Mouse (Mus musculus) induced T-regulatory cell, adult 2 months (primary cell): ENCODE results near the gene Cdh23.
A peak's percentile ranks its signal among the peaks of the same experiment; 100 is the strongest.

Experiments
- DNase-seq: peaks from one replicate; pipeline ENCODE4 v3.0.0-alpha.2; 2012; ENCODE audit warnings: low read depth

Gene Cdh23

DNA sequence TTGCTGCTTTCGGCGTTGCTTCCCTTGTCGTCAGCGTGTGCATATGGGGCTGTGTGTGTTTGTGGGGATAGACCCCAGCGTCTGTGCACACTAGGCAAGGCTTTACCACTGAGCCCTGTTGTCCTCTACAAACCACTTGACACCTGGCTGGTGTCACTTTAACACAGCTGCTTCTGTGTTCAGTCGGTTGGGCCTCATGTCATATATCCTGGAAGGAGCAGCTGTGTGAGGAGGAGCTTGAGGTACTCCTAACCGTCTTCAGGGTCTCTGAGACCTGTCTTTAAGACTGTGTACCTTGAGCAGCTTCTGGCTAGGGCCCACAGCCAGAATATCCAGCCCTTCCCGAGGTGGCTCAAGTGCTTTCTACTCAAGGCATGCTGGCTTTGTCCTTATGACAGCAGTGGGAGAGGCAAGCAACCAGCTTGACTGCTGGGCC, 411.6 kb downstream of the Cdh23 start:
- DNase-seq = peak; percentile 18

DNA sequence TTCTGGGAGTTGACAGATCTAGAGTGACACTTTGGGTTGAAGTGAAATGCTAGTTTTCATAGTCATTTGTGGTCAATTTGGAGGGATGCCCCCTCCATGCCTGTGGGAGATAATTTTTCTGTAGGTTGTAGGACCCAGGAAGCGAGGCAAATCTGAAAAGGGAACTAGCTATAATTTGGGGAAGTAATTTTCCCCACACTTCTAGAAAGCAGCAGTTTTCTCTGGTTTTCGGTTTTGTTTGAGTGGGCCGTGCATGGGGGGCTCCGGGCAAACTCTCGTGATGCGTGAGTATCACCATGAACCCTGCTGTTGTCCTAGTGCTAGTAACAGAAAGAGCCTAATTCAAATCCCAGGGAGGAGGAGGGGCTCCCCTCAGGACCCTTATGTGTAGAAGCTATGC, 412.0 kb downstream of the Cdh23 start:
- DNase-seq = no peak

DNA sequence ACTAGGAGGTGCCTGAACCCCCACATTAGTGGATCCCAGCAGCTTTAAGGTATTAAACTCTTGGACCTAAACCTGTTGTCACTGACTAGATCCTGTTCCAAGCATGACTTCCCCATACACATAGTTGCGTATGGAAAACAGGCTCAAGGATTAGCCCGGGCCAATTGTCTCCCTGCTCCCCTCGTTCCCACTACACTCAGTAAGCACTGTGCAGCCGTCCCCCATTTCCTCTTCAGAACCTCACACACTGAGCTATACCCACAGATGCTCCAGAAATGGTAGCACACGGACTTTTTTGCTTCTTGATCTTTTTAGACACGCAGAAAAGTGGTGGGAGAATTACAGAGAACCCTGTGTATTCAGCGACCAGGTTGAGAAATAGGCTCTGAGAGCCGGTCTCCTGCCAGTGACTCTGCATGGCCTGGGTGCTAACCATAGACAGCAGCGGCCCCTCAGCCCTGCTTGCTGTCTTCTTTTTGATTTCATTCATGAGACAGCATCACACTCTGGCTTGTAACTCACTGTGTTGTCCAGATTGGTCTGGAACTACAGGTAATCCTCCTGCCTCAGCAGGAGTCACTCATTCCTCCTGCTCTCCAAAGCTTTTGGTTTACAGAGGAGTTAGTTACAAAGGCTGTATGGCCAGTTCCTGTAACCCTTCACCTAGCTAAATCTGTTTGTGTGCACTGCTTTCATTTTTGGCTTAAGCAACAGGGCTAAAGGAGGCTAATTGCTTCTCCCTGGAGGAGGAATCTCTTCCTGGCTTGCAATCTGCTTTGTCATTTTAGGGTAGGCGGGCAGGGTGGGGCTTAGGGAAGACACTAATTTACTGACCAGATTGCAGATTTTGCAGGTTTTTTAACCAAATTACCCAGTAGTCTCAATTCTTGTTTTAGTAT, 413.9 kb downstream of the Cdh23 start:
- peak; percentile 19 for DNase-seq

DNA sequence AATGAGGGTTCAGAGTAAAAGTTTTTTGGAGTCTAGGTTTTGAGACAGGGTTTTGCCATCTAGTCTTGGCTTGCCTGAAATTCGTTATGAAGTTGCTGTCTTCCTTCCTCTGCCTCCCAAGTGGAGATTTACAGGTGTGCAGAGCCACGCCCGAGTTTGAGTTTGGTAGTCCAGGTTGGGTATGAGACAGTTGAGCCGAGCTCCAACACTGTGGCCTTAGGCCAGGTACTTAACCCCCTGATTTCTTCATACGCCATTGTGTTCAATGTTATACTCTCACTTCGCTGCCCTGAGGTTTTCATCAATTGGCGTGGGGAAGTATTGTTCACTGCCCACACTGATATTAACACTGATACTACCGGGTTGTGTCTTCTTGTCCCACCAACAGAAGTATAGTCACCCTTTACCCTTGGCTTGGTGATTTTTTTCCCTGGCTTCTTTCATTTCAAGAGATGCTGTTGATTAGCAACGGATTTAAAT, 414.7 kb downstream of the Cdh23 start:
- DNase-seq = no peak

DNA sequence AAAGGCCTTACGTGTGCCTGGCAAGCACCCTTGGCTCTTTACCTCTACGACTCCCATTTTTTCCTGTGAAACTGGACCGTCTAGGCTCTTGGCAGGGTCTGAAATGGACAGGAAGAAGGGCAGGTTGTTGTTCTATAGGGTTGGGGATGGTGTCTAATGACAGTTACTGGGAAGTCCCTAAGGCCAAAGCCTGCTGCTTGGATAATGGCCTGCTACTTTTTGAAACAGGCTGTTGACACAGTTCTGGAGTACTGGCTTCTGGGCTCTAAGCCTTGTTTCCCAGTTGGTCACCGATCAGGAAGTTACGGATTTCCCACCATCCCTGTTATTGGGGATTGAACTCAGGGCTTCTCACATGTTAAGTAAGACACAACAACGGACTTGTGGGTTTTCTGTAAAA, 415.9 kb downstream of the Cdh23 start:
- no peak for DNase-seq

DNA sequence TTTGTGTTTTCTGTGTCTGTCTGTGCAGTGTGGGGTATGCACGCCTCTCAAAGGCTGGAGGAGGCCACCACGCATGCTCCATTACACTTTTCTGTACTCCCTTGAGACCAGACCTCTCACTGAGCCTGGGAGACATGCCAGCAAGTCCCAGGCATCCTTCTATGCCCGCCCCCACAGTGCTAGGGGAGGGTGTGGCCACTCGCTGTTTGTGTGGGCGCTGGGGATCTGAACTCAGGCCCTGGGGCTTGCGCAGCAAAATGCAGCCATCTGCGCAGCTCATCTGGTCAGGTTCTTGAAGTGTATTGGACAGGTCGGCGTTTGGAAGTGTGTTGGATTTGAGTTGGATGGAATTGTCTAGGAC, 416.4 kb downstream of the Cdh23 start:
- DNase-seq = peak; percentile 31

DNA sequence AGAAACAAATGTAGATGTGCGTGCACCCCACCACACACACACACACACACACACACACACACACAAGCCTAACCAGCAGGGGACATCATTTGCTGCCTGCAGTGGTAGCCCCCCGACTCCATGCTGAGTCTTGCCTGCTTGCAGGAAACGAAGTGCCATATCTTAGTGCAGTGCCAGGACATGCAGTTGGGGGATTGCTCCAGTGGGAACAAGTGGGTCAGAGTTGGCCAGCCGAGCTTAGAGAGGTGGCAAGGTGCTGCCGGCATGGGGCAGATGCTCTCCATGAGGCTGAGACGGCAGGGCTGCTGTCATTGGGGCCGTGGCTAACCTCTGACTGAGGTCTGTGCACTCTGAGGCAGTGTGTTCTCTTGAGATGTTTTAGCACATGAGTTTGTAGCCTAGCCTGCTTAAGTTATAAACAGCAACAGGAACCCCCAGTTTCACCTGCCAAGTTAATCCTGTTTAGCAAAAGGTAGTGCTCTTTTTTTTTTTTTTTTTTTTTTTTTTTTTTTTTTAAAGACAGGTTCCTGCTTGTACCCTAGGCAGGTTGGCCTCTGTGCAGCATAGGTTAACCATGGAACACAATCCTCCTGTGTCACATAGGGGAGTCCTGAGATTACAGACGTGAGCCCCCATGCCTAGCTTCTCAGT, 416.9 kb downstream of the Cdh23 start:
- peak; percentile 34 for DNase-seq

DNA sequence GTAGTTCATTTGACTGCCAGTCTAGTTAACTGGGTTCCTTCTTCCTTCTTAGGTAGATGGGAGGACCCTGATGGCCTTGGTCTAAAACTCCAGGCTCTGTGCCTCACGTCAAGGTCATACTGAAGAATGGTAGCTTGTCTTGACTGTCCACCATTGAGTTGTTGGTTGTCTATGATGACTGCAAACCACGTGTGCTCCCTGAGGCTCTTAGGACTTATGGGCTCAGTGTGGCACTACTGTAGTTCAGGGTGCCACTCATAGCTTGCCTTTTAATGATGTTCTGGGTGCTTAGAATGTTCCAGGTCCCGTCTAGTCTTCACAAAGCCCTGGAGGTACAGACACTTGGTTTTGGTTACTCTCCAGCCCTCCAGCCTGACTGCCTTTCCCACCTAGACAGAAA, 417.5 kb downstream of the Cdh23 start:
- no peak for DNase-seq

DNA sequence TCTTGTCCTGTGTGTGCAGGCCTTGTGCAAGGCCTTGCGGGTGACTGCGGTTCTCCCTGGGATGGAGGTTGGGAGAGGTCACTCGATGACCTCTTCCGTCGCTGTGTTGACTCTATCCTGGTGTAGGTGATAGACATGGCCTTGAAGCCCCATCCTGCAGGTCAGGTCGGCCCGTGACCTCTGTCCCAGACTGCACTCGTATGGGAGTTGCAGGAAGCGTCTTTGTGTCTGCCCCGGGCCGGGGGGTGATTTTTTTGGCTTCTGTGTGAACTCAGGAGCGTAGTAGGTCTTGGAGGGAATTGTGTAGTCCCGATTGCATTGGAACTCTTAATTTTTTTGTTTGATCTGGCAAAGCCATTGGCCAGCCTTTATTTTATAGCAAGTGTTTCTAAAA, 418.3 kb downstream of the Cdh23 start:
- no peak for DNase-seq

DNA sequence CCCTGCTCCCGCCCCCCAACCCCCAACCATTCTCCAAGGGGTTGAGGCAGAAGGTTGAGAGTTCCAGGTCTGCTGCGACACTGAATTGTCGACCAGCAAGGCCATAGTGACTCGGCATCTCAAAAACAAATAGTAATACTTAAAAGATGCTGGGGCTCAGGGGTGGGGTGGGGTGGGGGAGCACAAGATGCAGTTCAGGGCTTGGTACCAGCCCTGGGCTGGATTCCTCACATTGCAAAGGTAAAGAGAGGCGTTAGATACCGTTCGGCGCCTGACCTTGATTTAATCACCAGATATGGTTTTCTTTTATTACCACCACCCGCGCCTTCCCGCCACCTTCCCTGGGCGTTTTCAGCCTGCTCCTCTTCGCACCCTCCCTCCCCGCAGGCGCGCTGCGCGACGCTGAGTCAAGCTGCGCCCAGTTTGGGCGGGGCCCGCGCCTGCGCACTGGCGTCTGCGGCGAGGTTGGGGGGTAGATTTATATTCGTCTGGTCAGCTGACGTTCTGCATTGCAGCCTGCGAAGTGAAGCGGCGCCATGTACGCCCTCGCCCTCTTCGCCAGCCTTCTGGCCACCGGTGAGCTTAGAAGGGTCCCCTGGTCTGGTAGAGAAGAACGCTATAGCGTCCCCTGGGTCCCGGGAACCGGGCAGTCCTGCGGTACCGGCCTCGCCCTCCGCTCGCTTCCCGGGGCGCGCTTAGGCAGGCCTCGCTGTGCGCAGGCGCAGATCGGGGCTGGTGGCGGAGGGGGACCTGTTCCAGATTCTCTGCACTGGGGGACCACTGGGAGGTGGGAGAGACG, 418.9 kb downstream of the Cdh23 start, which contains the start of gene Psap:
Gene Psap, plus strand, starts transcription at position 421 of the 799 bp plus-strand sequence.
- peak; percentile 97 for DNase-seq

DNA sequence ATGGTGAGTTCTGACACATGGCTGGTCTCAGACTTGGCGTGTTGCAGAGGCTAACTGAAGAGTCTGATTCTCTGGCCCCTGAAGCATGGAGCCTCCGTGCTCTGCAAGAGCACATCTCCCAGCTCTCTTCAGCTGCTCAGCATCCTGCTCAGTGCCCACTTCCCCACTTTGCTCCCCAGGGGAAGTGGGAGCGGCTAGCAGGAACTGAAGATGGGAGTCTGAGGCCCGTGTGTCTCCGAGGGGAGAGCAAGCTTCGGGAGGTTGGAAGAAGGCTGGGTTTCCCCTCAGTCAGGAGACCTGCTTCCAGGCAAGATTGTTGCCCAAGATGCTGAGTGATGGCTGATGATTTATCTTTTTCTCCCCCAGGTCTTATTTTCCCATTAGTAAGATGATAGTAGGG, 422.9 kb downstream of the Cdh23 start:
- DNase-seq = no peak

DNA sequence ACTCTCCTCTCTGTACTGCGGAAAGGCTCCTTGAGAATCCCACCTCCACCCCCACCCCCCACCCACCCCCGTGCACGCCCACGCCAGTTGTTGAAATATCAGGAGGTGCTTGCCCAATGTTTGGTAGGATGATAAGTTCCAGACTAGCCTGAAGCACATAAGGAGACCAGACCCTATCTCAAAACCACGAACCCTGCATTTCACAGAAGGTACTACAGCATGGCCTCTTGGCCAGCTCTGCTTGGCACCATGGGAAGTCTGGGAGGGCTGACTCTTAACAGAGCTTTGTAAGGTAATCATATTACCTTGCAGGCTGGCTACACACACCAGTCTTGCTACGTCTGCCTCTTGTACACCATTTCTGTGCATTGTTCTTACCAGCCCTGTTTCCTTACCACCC, 424.0 kb downstream of the Cdh23 start:
- DNase-seq = no peak

DNA sequence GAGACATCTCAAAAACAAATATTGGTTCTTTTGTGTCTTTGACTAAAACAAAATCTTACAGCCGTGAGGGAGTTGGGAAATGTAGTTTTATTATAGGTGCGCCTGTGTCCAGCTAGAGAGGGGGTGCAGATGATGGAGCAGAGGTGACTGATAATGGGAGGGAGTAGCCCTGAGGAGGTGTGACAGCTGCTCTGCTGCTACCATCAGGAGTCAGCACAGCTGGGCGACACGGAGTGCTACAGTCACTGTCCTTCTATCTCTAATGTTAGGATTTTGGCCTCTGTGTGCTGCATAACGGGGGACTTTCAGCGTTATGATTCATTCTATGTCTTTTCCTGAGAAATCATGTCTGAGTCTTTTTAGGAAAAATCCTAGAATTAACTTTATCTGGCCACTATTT, 425.3 kb downstream of the Cdh23 start:
- no peak for DNase-seq

DNA sequence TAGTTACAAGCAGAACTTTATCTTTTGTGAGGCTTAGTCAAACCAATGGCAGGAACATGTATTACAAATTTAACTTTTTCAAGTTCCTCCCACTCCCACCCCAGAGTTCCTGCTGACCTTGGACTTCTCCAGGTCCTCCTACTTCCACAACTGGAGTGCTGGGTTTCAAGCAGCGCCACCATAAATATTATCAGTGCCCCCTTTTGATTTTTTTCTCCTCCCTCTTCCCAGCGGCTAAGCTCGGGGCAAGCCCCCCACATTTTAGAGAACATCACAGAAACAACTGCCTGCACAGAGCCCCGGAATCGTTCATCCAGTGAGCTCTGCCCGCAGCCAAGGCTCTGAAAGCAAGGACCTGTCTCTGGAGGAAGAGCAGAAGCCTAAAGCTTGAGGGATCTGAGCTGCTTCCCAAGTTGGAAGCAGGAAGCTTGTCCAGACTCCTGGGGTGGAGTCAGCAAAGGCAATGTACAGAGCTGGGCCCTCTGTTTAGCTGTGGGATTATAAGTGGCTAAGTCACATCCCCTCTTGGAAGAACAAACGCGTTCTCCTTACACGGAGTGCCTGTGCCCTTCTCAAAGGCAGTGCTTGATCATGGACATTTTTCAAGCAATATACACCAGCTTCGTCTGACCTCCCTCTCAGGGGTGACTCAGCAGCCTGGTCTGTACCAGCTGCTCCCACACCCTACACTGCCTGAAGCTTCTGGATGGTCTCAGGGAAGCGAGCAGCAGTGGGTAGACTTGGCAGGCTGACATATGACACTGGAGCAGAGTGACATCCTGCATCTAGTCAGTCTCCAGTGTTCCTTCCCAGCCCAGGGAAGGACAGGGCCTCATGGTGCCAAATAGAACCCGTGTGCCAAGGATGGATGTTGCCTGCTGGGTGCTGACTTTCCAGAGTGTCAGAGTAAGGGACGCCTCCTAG, 426.9 kb downstream of the Cdh23 start:
- no peak for DNase-seq

DNA sequence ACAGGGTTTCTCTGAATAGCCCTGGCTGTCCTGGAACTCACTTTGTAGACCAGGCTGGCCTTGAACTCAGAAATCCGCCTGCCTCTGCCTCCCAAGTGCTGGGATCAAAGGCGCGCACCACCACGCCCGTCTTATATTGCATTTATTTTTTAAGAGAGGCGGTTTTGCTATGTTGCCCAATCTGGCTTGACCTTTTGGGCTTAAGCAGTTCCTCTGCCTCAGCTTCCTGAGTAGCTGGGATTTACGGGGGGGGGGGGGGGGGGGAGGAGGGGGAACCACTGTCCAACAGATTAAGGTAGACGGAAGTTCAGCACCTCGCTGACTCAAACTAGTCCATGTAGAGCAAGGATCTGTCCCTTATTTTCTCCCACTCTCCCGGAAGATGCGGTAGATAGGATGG, 427.6 kb downstream of the Cdh23 start:
- no peak for DNase-seq

DNA sequence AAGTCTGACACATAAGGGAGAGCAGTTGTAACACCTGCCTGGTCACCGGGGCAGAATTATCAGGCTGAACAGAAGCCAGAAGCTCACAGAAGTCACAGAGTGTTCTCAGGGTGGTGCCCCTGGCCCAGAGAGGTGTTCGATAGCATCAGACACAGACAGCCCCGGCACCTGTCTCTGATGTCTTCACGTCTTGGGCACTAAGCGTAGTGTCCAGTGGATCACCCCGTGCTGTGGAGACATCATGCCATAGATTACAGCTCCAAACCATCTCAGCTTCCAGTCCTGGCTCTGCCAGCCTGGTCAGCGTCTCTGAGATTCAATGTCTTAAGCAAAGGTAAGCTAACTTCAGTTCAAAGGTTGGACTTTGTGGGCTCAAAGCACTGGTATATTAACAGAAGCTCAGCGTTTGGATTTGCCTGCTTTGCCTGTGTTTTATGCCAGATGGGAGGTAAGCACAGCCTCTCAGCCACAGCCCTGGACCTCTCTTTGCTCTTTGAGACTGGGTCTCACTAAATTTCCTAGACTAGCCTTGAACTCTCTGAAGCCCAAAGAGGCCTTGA, 429.4 kb downstream of the Cdh23 start:
- no peak for DNase-seq

DNA sequence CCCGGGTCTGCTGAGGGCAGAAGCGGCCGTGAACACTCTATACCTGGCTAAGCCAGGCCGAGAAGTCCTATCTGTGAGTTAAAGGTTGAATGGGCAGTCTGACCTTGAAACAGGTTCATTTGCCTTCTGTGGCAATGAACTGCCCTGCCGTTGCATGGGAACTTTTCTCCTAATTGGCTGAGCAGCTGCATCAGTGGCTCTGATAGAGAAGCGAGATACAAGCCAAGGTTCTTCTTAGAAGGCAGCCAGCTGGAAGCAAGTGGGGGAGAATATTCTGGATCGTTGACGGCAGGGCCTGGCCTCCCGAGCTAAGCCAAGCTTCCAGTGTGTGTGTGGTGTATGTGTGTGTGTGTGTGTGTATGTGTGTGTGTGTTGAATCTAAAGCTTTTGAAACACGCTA, 431.0 kb downstream of the Cdh23 start:
- no peak for DNase-seq

DNA sequence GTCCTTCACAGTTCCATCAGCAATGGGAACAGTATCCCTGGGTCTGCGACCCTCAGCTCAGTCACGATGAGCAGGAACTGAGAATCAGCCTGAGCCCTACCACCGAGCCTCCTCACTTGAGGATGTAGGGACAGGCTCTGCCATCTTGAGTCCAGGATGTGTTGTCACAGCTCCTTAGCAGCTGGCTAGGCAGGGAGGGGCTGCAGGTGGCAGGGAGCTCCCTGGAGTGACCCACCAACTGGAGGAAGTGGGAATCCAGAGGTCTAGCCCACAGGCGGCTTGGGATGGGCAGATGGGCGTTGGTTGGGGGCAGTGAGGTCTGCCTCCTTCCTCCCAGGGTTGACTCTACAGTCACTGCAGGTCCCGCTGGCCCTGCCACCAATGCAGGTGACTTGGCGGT, 432.9 kb downstream of the Cdh23 start:
- DNase-seq = no peak

DNA sequence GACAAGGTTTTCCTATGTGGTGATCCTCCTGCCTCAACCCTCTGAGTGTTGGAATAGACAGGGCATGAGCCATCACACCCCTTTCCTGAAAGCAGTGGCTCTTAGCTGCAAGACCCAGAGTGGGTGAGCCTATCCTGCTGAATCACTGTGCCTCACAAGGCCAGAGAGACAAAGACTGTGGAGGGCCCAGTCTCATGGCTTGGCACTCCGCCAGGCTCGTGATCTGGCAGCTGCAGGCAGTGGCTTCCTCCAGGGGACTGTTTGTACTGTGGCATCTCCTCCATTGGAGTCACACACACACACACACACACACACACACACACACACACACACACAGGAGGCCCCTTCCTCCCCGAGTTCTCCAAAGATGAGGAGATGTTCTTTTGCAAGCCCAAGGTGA, 433.9 kb downstream of the Cdh23 start:
- DNase-seq = no peak

DNA sequence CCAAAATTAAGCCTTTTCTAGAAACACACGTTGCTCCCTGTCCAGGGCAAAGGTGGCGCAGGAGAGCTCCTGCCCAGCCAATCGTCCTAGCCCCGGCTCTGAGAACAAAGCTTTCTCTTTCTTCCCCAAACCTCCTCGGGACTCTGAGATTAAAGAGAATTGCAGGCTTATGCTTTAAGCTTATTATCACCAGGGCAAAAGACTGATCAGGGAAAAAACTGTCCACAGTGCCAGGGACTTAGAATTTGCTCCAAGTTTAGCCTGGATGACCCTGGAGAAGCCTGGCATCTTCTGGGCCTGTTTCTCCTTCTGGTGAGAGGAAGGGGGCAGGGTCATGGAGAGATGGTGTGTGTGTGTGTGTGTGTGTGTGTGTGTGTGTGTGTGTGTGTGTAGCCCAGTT, 434.8 kb downstream of the Cdh23 start:
- no peak for DNase-seq
